Mouse (Mus musculus) gastrocnemius, adult 2 months (tissue): ENCODE measurements around the gene Arl3. TPM values are rescaled to one million over a fixed set of nuclear protein-coding genes. Genes with fewer than 3 reads are reported as not detected.

Experiments
- DNase-seq: peaks from one replicate; pipeline ENCODE4 v3.0.0; 2022
- H3K27ac ChIP-seq: fragments of 200-600 bp; 2 replicates; pipeline ENCODE4 v1.8.1; 2022; ENCODE audit warnings: mild to moderate bottlenecking
- H3K4me3 ChIP-seq: fragments of 200-600 bp; 2 replicates; pipeline ENCODE4 v1.8.1; 2022; ENCODE audit warnings: mild to moderate bottlenecking, moderate library complexity
- CTCF ChIP-seq: fragments of 200-600 bp; IDR thresholded peaks from 2 replicates; pipeline ENCODE4 v1.8.1; 2022; ENCODE audit warnings: antibody characterized with exemption, mild to moderate bottlenecking, moderate library complexity
- intact Hi-C: fragments of 180-260 bp; cut with DNase I; formaldehyde crosslinking; loops from one replicate; pipeline ENCODE4 v1.15.1; 2025
- long read RNA-seq, 2 experiments: library from polyadenylated mRNA; stranded (forward); transcript quantifications; one replicate each; pipeline ENCODE4 v2.0.0; 2021
- total RNA-seq, 2 experiments: library from RNA; stranded (reverse); gene quantifications; 2 replicates each; pipeline ENCODE4 v1.2.3; 2021

Gene Arl3
- total RNA-seq: 10 to 100 TPM; 64.0 to 67.7 TPM
- long read RNA-seq, experiment 1, partial matches to known transcripts: 1 of 7 reads
- long read RNA-seq, experiment 1, other reads (novel, unspliced or antisense): 1 of 7 reads
- long read RNA-seq, experiment 2, transcript Arl3-205 (7 exons, 1,005 nt): major isoform, 8 of 14 reads
- long read RNA-seq, experiment 2, partial matches to known transcripts: 3 of 14 reads
- long read RNA-seq, experiment 2, other reads (novel, unspliced or antisense): 1 of 14 reads

DNA sequence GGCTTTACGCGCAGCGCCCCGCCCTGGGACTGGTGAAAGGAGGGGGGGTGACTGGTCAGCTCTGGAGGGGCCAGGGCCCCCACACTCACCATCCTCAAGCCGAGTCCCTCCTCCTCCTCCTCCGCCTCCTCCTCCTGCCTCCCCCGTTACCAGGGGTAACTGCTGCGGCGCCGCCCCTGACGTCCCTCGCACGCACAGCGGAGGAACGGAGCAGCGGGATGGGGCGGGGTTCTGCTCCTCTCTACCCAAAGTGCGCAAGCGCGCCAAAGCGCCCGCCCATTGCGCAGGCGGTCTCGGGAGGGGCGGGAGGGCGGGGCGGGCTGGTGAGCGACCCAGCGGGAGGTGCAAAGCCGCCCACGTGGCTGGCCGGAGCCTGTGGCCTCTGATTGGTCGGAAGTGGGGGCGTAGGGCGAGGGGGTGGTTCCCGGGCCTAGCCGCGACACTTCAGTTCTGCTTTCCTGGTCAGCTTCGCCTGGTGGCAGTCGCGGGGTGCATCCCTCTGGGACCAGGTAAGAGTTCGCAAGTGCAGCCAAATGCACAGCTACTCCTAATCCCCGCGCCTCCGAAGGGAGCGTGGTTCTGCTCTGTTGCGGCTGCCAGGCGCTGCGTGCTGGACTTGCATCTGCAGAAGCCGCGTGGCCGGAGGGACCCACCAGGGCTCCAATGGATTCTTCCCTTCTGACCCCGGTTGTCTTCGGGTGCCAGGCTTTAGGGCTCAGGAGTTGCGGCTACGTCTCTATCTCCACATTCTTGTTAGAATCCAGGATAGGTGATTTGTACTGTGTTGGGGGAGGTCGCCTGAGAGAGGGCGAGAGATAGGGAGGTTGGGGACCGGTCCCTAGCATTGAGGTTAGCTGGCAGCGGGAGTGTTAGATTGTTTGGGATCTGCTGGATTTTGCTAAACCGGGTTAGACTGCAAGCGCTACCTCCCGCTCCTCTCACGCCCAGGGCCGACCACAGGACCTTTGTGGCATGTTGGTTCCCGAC lies at the start of gene Arl3, which contains the start of gene Sfxn2:
Gene Arl3, minus strand, starts transcription at position 248 of the 987 bp plus-strand sequence.
Gene Sfxn2, plus strand, starts transcription at position 415 of the 987 bp plus-strand sequence.
- DNase-seq: peak; percentile 98
- peak within 1 kb of the TSS; percentile 93 for H3K27ac ChIP-seq
- H3K4me3 ChIP-seq: peak within 1 kb of the TSS; percentile 76
- intact Hi-C loops: loop anchor here (5.0 kb wide), 1 partner anchor 496 kb away; the partner anchor contains the start of gene Nolc1
- TF ChIP-seq CTCF: peak; percentile 33

GRCm38 (mm10) chr19:46622659-46623193 lies 49.7 kb upstream of the Arl3 start:
- DNase-seq: peak; percentile 73
- Histone ChIP-seq H3K27ac (peak overlapping the region; percentile 95), H3K4me3 (peak overlapping the region; percentile 72)
- intact Hi-C loops: no loop called here
- TF ChIP-seq CTCF: no peak

GRCm38 (mm10) chr19:46621236-46622183 lies 48.5 kb upstream of the Arl3 start:
- no peak for TF ChIP-seq CTCF
- Histone ChIP-seq H3K4me3 (no peak overlapping the region), H3K27ac (peak overlapping the region; percentile 95)
- intact Hi-C loops: no loop called here
- no peak for DNase-seq

- DNase-seq: peak; percentile 65
- intact Hi-C loops: no loop called here
- TF ChIP-seq CTCF: no peak
- H3K27ac ChIP-seq: peak overlapping the region; percentile 95
- H3K4me3 ChIP-seq: peak overlapping the region; percentile 24
These were observed 47.2 kb upstream of the Arl3 start for GRCm38 (mm10) chr19:46620016-46620808.

DNA sequence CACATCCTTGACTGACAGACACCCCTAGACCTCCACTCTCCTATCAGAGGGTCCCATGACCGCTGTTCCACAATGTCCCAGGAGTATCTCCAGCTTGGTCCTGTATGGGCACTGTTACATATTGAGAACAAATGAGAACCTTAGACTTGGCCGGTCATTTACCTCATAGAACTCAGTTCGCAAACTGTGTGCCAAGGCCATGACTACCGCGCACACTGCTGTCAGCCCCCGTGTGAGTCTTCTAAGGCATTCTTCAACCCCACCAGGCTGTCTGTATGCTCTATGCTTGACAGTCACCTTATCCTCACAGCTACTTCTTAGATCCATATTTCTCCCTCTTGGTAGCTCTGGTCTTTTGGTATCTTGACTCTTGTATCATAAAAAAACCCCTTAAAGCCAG lies 46.5 kb upstream of the Arl3 start:
- no peak for DNase-seq
- Histone ChIP-seq H3K27ac (peak overlapping the region; percentile 95), H3K4me3 (peak overlapping the region; percentile 24)
- no peak for TF ChIP-seq CTCF
- intact Hi-C loops: no loop called here

- TF ChIP-seq CTCF: no peak
- peak overlapping the region; percentile 95 for H3K27ac ChIP-seq
- H3K4me3 ChIP-seq: peak overlapping the region; percentile 23
- intact Hi-C loops: no loop called here
- DNase-seq: peak; percentile 59
These were observed 46.0 kb upstream of the Arl3 start for GRCm38 (mm10) chr19:46619001-46619400.

- no peak overlapping the region for H3K4me3 ChIP-seq
- no peak for TF ChIP-seq CTCF
- no peak for DNase-seq
- peak overlapping the region; percentile 95 for H3K27ac ChIP-seq
- intact Hi-C loops: no loop called here
These were observed 45.3 kb upstream of the Arl3 start for GRCm38 (mm10) chr19:46618322-46618721.

GRCm38 (mm10) chr19:46617361-46617760 lies 44.4 kb upstream of the Arl3 start:
- no peak for TF ChIP-seq CTCF
- Histone ChIP-seq H3K27ac (no peak overlapping the region), H3K4me3 (no peak overlapping the region)
- intact Hi-C loops: no loop called here
- DNase-seq: no peak

DNA sequence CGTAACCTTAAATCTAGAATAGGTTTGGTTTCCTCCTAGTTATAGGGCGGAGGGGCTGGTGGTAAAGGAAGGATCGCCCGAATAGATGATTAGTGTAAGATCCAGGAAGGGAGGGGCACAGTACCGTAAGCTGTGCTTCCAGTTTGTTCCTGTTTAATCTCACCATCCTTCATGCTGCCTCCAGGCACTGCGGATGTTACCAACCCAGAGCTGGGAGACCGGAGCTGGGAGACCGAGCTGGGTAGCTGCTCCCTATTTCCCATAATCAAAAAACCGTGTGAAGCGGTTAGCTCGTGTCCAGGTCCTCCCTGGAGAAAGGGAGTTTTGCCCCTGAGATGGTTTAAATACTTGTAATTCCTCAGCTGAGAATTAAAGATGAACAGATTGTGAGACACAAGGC lies 43.4 kb upstream of the Arl3 start:
- intact Hi-C loops: no loop called here
- no peak for TF ChIP-seq CTCF
- DNase-seq: no peak
- Histone ChIP-seq H3K27ac (no peak overlapping the region), H3K4me3 (no peak overlapping the region)

- no peak for DNase-seq
- Histone ChIP-seq H3K4me3 (no peak overlapping the region), H3K27ac (peak overlapping the region; percentile 76)
- intact Hi-C loops: loop anchor here (10.0 kb wide), 1 partner anchor 47 kb away; no protein-coding TSS in a partner anchor
- TF ChIP-seq CTCF: no peak
These were observed 35.2 kb upstream of the Arl3 start for GRCm38 (mm10) chr19:46608158-46608557.

GRCm38 (mm10) chr19:46607424-46607823 lies 34.4 kb upstream of the Arl3 start:
- Histone ChIP-seq H3K27ac (peak overlapping the region; percentile 76), H3K4me3 (peak overlapping the region; percentile 26; the same call in 1 of the 2 replicates)
- peak; percentile 74 for TF ChIP-seq CTCF
- intact Hi-C loops: loop anchor here (10.0 kb wide), 1 partner anchor 47 kb away; no protein-coding TSS in a partner anchor
- DNase-seq: peak; percentile 65
